ENCODE assay signal across 10 mouse cellular contexts in genomic region chr8:77490095-77490781, GRCm38 (mm10). TPM values are rescaled to one million over a fixed set of nuclear protein-coding genes. Genes with fewer than 3 reads are reported as not detected.
DNase-seq lines count a peak whose midpoint lies in the region; ATAC-seq lines count a peak whose summit lies in the region.
"Had no signal": no experiment of that assay in that cellular context is flagged by ENCODE, and none has a peak within 500 bp of the region (broad histone marks: within the 10 kb centered on the region; RNA-seq: fewer than 3 reads in every experiment).

No protein-coding gene starts in this region.

- H3K4me1 ChIP-seq in hindbrain, embryonic 13.5 days (replicated peaks) = no peaks in the 10 kb centered on the region
- H3K4me1 ChIP-seq: neural tube, embryonic 13.5 days had no signal

- H3K9me3 ChIP-seq in hindbrain, embryonic 13.5 days = no peaks in the 10 kb centered on the region
- H3K9me3 ChIP-seq: neural tube, embryonic 13.5 days had no signal

- ATAC-seq in hindbrain, embryonic 13.5 days (ENCODE audit: low FRiP score) = no peak

- H3K36me3 ChIP-seq in hindbrain, embryonic 13.5 days = no peaks in the 10 kb centered on the region
- H3K36me3 ChIP-seq: neural tube, embryonic 13.5 days had no signal

- H3K4me2 ChIP-seq in hindbrain, embryonic 13.5 days = no peak overlapping the region
- H3K4me2 ChIP-seq: neural tube, embryonic 13.5 days had no signal

- H3K27ac ChIP-seq in hindbrain, embryonic 13.5 days = no peak overlapping the region
- H3K27ac ChIP-seq: neural tube, embryonic 13.5 days had no signal

- 75% methylated on average over 4 of the region's 4 CpGs for WGBS in hindbrain, embryonic 13.5 days

- H3K4me3 ChIP-seq in hindbrain, embryonic 13.5 days = no peak overlapping the region
- H3K4me3 ChIP-seq: erythroblast, embryonic 14.5 days; neural tube, embryonic 13.5 days had no signal

- no peaks in the 10 kb centered on the region for H3K27me3 ChIP-seq in hindbrain, embryonic 13.5 days
- H3K27me3 ChIP-seq: neural tube, embryonic 13.5 days had no signal

- no peak overlapping the region for H3K9ac ChIP-seq in hindbrain, embryonic 13.5 days
- H3K9ac ChIP-seq: neural tube, embryonic 13.5 days had no signal

- peak; percentile 17 to 81 for DNase-seq in adrenal gland, adult (ENCODE audit: inconsistent age in 2 of 2, low spot score in 1 of 2)
- DNase-seq in adrenal gland, postnatal 25 days = no peak
- peak; percentile 68 for DNase-seq in urinary bladder, postnatal 14 days (ENCODE audit: low spot score)
- no peak for DNase-seq in urinary bladder, adult 2 months (ENCODE audit: low spot score)
- peak; percentile 72 for DNase-seq in kidney, postnatal 14 days
- DNase-seq in lung, postnatal 25 days (ENCODE audit: low spot score) = peak; percentile 53
- DNase-seq in B cell, adult 2 months = no peak

RNA-seq across cellular contexts. Expression of gene Arhgap10, which starts 27.5 kb away (rescaled TPM):
- 28.9 and 34.3 TPM in 2 replicates for total RNA-seq in adrenal gland, postnatal 25 days (2021)
- polyA plus RNA-seq in urinary bladder, adult 2 months (2012; rRNA removed) = 43.8 and 46.6 TPM in 2 replicates
- 5.0 and 6.3 TPM in 2 replicates for polyA plus RNA-seq in hindbrain, embryonic 13.5 days (2015; fragmentation: Nextera tagmentation; extraction: Ambion mirVana)

RNA-seq across cellular contexts. Expression of gene Prmt9, which starts 59.0 kb away (rescaled TPM):
- 20.2 and 21.3 TPM in 2 replicates for total RNA-seq in adrenal gland, postnatal 25 days (2021)
- 11.5 and 12.0 TPM in 2 replicates for polyA plus RNA-seq in urinary bladder, adult 2 months (2012; rRNA removed)
- 25.6 and 26.0 TPM in 2 replicates for polyA plus RNA-seq in hindbrain, embryonic 13.5 days (2015; fragmentation: Nextera tagmentation; extraction: Ambion mirVana)

Comparison
In these comparisons a context has a peak if more than half of its experiments do, and no peak if none do; other contexts are left out.
1. DNase-seq: peak in adrenal gland, adult (2 of 2), urinary bladder, postnatal 14 days (single experiment), kidney, postnatal 14 days (single experiment) and lung, postnatal 25 days (single experiment); none in adrenal gland, postnatal 25 days (single experiment), urinary bladder, adult 2 months (single experiment) and B cell, adult 2 months (0 of 2).